Mouse (Mus musculus) c-Kit-positive CD71-positive TER-119-negative erythroid progenitor cells, embryonic 14.5 days (primary cell): ENCODE data around the gene Kctd17.

ENCODE experiments used
- DNase-seq: peaks from one replicate; pipeline ENCODE4 v3.0.0-alpha.2; 2013; ENCODE audit warnings: low read depth

The Kctd17 gene

GRCm38 (mm10) chr15:78428391-78429138 lies at the start of gene Kctd17:
Gene Kctd17, plus strand, starts transcription at chr15:78428564.
- DNase-seq: no peak

- DNase-seq: no peak
Measured at GRCm38 (mm10) chr15:78380208-78380607, 48.2 kb upstream of the Kctd17 start.

GRCm38 (mm10) chr15:78380741-78381140 lies 47.6 kb upstream of the Kctd17 start:
- DNase-seq: no peak

- no peak for DNase-seq
Measured at GRCm38 (mm10) chr15:78382115-78382514, 46.2 kb upstream of the Kctd17 start.

- DNase-seq: no peak
Measured at GRCm38 (mm10) chr15:78383450-78384219, 44.7 kb upstream of the Kctd17 start.

GRCm38 (mm10) chr15:78384220-78385116 lies 43.9 kb upstream of the Kctd17 start:
- DNase-seq: no peak

- no peak for DNase-seq
Measured at GRCm38 (mm10) chr15:78385564-78385963, 42.8 kb upstream of the Kctd17 start.

- DNase-seq: no peak
Measured at GRCm38 (mm10) chr15:78390855-78391254, 37.5 kb upstream of the Kctd17 start.

- DNase-seq: no peak
Measured at GRCm38 (mm10) chr15:78395478-78395962, 32.8 kb upstream of the Kctd17 start, which contains the start of gene Tex33. Gene Tex33, minus strand, starts transcription at chr15:78395912.

- no peak for DNase-seq
Measured at GRCm38 (mm10) chr15:78401345-78401744, 27.0 kb upstream of the Kctd17 start.

GRCm38 (mm10) chr15:78401921-78402320 lies 26.4 kb upstream of the Kctd17 start:
- no peak for DNase-seq

- DNase-seq: no peak
Measured at GRCm38 (mm10) chr15:78402423-78402822, 25.9 kb upstream of the Kctd17 start.

- DNase-seq: no peak
Measured at GRCm38 (mm10) chr15:78403301-78403741, 25.0 kb upstream of the Kctd17 start.

GRCm38 (mm10) chr15:78403896-78404295 lies 24.5 kb upstream of the Kctd17 start:
- DNase-seq: no peak

GRCm38 (mm10) chr15:78405098-78405497 lies 23.3 kb upstream of the Kctd17 start:
- DNase-seq: no peak

- DNase-seq: peak; percentile 54
Measured at GRCm38 (mm10) chr15:78405517-78406211, 22.7 kb upstream of the Kctd17 start, which contains the start of gene Tst. Gene Tst, minus strand, starts transcription at chr15:78405907.

- DNase-seq: peak; percentile 81
Measured at GRCm38 (mm10) chr15:78406293-78406934, 21.9 kb upstream of the Kctd17 start, which contains the start of gene Mpst. Gene Mpst, plus strand, starts transcription at chr15:78406416.

GRCm38 (mm10) chr15:78409570-78410052 lies 18.8 kb upstream of the Kctd17 start:
- DNase-seq: no peak

- peak; percentile 82 for DNase-seq
Measured at GRCm38 (mm10) chr15:78413083-78413718, 15.2 kb upstream of the Kctd17 start.

- DNase-seq: no peak
Measured at GRCm38 (mm10) chr15:78413719-78414117, 14.6 kb upstream of the Kctd17 start.
